Mouse (Mus musculus) hindbrain, embryonic 14.5 days (tissue): ENCODE data around the gene Rfx2. TPM values are rescaled to one million over a fixed set of nuclear protein-coding genes. Genes with fewer than 3 reads are reported as not detected.

Source experiments
- ATAC-seq: fragments of 200-750 bp; cut with Nextera tagmentation; 2 replicates; pipeline ENCODE4 v1.8.0; 2017; ENCODE audit warnings: moderate number of reproducible peaks, mild to moderate bottlenecking, moderate TSS enrichment, moderate library complexity; ENCODE audit not compliant: low FRiP score
- DNase-seq: peaks from one replicate; pipeline ENCODE4 v3.0.0-alpha.2; 2015; ENCODE audit warnings: low spot score
- H3K27ac ChIP-seq: fragments of 300-500 bp; sonication (generic); 2 replicates; pipeline ENCODE4 v1.5.1; 2014; ENCODE audit warnings: mild to moderate bottlenecking, moderate library complexity
- H3K27me3 ChIP-seq: fragments of 300-500 bp; sonication (generic); 2 replicates; pipeline ENCODE4 v1.6.1; 2014; ENCODE audit warnings: mild to moderate bottlenecking, low read length, mixed read lengths; ENCODE audit not compliant: control insufficient read depth, insufficient read depth
- H3K36me3 ChIP-seq: fragments of 300-500 bp; sonication (generic); replicated peaks from 2 replicates; pipeline ENCODE4 v1.6.1; 2014; ENCODE audit not compliant: control insufficient read depth, insufficient read depth
- H3K4me1 ChIP-seq: fragments of 300-500 bp; sonication (generic); replicated peaks from 2 replicates; pipeline ENCODE4 v1.6.1; 2014; ENCODE audit warnings: antibody characterized with exemption, low read length, mixed read lengths; ENCODE audit not compliant: control insufficient read depth, insufficient read depth
- H3K4me2 ChIP-seq: fragments of 300-500 bp; sonication (generic); replicated peaks from 2 replicates; pipeline ENCODE4 v1.6.1; 2014; ENCODE audit warnings: mild to moderate bottlenecking, moderate library complexity
- H3K4me3 ChIP-seq: fragments of 300-500 bp; sonication (generic); replicated peaks from 2 replicates; pipeline ENCODE4 v1.5.1; 2014; ENCODE audit warnings: mild to moderate bottlenecking, low read length
- H3K9ac ChIP-seq: fragments of 300-500 bp; sonication (generic); 2 replicates; pipeline ENCODE4 v1.6.1; 2014
- H3K9me3 ChIP-seq: fragments of 300-500 bp; sonication (generic); 2 replicates; pipeline ENCODE4 v1.6.1; 2016; ENCODE audit warnings: low read length; ENCODE audit not compliant: control insufficient read depth
- WGBS: fragments of 180-500 bp; shearing (Covaris S2); extraction: QIAGEN DNeasy Blood & Tissue Kit; methylation state at CpG from one replicate; pipeline ENCODE4 v1.1.7; 2014; 5-methylcytosine and 5-hydroxymethylcytosine counted together
- polyA plus RNA-seq: library from polyadenylated mRNA; unstranded; fragments of >200 nt; fragmentation: Nextera tagmentation; extraction: Ambion mirVana; gene quantifications from 2 replicates; pipeline ENCODE4 v1.2.1, GENCODE M21; 2014

Gene Rfx2
- polyA plus RNA-seq, 1 experiment from 2014 or later, result 4.3 TPM

DNA sequence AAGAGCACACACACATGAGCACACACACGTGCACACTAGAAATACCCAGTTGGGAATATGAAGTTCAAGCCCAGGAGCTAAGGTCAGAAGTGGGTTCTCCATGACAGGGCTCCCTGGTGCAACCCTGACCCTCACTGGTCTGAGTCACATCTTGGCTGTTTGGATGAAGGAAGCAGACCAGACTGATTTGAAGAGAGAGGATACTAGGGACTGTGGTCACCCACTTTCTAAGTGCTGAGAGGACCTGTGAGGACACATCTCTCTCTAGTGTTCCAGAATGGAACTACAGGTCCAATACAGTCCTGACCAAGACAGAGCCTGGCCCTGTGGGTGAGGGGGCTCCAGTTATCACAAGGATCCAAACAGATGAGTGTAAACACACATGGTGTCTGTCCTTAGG lies 25.0 kb downstream of the Rfx2 start:
- Histone ChIP-seq H3K4me1 (peaks cover 18% of the 10 kb centered on the region), H3K27ac (no peak overlapping the region), H3K27me3 (no peaks in the 10 kb centered on the region), H3K9me3 (no peaks in the 10 kb centered on the region), H3K9ac (no peak overlapping the region), H3K4me2 (no peak overlapping the region), H3K4me3 (no peak overlapping the region), H3K36me3 (no peaks in the 10 kb centered on the region)
- DNase-seq, result no peak
- ATAC-seq, result no peak
- WGBS, result 96% methylated on average over 1 of the region's 1 CpGs

DNA sequence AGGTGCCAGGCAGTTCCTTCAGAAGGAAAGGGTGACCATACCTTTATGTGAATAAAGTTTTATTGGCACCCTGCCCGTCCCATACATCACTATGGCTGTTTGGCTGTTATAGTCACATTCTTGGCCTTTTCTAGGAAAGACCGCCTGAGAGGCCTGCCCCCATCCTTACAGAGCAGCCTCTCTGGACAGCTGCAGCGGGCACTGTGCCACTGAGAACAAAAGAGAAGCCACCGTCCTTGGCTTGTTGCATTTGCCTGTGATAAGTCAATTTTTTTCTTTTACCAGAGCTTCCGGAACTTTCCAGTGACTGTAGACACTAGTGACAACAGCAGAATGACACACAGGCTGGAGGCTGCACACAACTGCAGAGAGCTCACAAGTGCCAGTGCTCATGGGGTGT lies 25.9 kb downstream of the Rfx2 start:
- no peaks in the 10 kb centered on the region for H3K36me3 ChIP-seq
- ATAC-seq (peak; percentile 38; the same call in 1 of the 2 replicates), DNase-seq (peak; percentile 56)
- no peak overlapping the region for H3K4me2 ChIP-seq
- H3K9me3 ChIP-seq, result no peaks in the 10 kb centered on the region
- no peak overlapping the region for H3K9ac ChIP-seq
- no peak overlapping the region for H3K4me3 ChIP-seq
- peak overlapping the region; percentile 57; the same call in 1 of the 2 replicates for H3K27ac ChIP-seq
- 63% methylated on average over 5 of the region's 5 CpGs for WGBS
- H3K4me1 ChIP-seq, result peaks cover 10% of the 10 kb centered on the region; the same call in 1 of the 2 replicates
- H3K27me3 ChIP-seq, result no peaks in the 10 kb centered on the region

DNA sequence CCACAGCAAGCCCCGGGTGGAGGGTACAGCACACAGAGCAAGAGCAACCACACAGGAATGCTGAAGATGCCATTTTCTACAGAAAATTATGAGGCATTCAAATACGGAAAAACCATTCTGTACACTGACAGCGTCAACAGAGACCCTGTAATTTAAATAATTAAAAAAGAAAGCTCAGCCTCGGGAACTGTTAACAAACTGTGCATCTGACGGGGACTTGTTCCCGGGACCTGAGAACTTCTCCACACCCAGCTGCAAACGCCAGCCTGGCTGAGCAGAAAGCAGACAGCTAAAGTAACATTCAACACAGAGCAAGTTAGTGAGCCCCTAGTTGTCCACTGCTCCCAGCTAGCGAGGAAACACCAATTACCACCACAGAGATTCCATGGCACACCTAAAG lies 28.7 kb downstream of the Rfx2 start:
- no peak for ATAC-seq
- WGBS, result 86% methylated on average over 8 of the region's 8 CpGs

DNA sequence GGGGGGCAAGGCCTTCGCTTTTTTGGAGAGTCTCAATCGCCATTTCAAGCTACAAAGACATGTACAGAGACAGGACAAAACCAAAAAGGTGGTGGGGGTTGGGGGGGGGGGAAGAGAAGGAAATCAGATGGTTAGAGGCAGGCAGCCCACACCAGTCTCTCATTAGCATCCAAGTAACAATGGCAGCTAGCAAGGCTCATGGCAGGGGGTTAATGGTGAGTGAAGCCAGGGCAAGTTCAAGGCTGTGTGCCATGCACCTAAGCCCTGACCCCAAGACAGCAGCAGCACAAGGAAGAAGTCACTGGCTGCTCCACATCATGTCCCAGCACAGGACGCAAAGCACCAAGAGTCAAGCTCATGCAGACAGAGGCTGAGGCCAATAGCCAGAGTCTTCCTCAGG lies 31.5 kb downstream of the Rfx2 start:
- Histone ChIP-seq H3K4me1 (0 out of 2 replicates have a peak, but pooled peaks cover 2% of the 10 kb centered on the region), H3K9ac (no peak overlapping the region), H3K4me3 (no peak overlapping the region), H3K36me3 (no peaks in the 10 kb centered on the region), H3K27ac (no peak overlapping the region), H3K4me2 (no peak overlapping the region), H3K9me3 (no peaks in the 10 kb centered on the region), H3K27me3 (no peaks in the 10 kb centered on the region)
- DNase-seq, result no peak
- no peak for ATAC-seq
- 78% methylated on average over 3 of the region's 3 CpGs for WGBS

More for the DNA sequence above, 28.7 kb downstream of the Rfx2 start:
- Histone ChIP-seq H3K4me1 (0 out of 2 replicates have a peak, but pooled peaks cover 5% of the 10 kb centered on the region), H3K4me3 (no peak overlapping the region), H3K27ac (no peak overlapping the region), H3K27me3 (no peaks in the 10 kb centered on the region), H3K4me2 (no peak overlapping the region), H3K9ac (no peak overlapping the region), H3K9me3 (no peaks in the 10 kb centered on the region), H3K36me3 (no peaks in the 10 kb centered on the region)
- no peak for DNase-seq

DNA sequence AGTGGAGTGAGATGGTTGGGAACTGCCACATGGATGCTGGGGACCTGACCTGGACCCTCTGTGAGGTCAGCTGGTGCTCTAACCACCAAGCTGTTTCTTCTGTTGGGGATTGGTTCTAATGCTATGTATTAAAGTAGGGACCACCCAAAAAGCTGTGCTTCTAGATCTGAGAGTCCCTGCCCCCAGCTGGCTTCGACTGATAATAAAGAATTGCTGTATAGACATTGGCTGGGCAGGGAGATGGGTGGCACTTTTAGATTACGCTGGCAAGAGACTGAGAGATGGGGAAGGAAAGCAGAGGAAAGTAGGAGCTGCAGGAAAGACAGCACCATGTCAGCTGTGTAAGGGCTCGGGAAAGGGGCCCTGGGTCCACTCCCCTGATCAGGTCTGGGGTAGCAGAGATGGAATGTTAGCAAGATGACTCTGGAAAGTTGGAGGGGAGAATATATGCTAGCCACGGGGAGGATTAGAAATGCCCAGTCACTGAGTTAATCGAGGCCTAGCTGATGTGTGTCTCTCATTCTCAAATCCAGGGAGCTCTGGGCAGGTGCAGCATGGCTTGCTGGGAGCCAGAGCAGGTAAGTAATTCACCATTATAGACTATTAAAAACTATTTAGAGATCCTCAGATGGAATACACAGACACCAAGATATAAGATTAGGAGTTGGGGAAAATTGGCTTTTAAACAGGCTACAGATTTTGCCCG lies 37.0 kb downstream of the Rfx2 start:
- H3K27ac ChIP-seq, result no peak overlapping the region

DNA sequence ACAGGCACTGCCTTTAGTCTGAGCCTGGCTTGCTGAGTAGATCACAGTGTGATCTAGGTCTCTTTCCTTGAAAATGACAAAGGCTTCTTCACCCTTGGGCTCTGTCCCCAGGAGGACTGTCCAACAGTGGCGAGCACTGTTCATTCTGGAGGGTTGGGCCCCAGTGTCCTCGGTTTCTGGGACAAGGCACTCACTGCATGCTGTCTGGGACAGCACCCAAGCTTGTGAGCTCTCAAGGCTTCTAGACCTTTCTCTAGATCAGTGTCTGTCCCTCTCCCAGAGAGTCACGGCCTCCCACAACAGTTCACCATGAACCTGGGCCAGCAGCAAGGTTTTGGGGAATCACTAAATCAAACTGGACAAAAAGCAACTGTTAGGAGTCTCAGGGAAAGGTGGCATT lies 38.2 kb downstream of the Rfx2 start:
- H3K9me3 ChIP-seq, result no peaks in the 10 kb centered on the region
- no peaks in the 10 kb centered on the region for H3K27me3 ChIP-seq
- no peak overlapping the region for H3K27ac ChIP-seq
- no peak overlapping the region for H3K9ac ChIP-seq
- H3K4me1 ChIP-seq, result no peaks in the 10 kb centered on the region
- 76% methylated on average over 3 of the region's 3 CpGs for whole genome bisulfite sequencing
- DNase-seq (no peak), ATAC-seq (no peak)
- no peak overlapping the region for H3K4me2 ChIP-seq
- H3K4me3 ChIP-seq, result no peak overlapping the region
- H3K36me3 ChIP-seq, result no peaks in the 10 kb centered on the region

More for the DNA sequence above, 37.0 kb downstream of the Rfx2 start:
- DNase-seq (no peak), ATAC-seq (no peak)
- 71% methylated on average over 6 of the region's 6 CpGs for WGBS
- no peak overlapping the region for H3K9ac ChIP-seq
- no peaks in the 10 kb centered on the region for H3K9me3 ChIP-seq
- H3K4me2 ChIP-seq, result no peak overlapping the region
- no peak overlapping the region for H3K4me3 ChIP-seq
- no peaks in the 10 kb centered on the region for H3K4me1 ChIP-seq
- H3K27me3 ChIP-seq, result no peaks in the 10 kb centered on the region
- no peaks in the 10 kb centered on the region for H3K36me3 ChIP-seq

DNA sequence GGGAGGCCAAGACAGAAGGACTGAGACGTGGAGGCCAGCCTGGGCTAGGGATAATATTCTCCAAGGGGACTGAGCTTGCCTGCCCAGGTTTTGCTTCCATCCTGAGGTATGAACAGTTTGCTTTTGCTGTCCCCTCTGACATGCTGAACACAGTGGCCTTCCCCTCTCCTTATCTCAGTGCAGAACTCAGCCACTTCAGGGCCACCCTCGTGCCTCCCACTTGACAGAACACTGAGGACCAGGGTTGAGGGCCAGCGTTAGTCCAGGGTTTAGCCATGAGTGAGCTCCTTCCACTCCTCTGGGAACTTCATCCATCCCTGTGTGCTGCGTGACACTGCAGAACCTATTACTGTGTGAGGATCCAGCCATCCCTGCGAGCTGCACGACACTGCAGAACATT lies 41.5 kb downstream of the Rfx2 start:
- Histone ChIP-seq H3K27ac (no peak overlapping the region), H3K27me3 (no peaks in the 10 kb centered on the region), H3K4me2 (no peak overlapping the region), H3K36me3 (no peaks in the 10 kb centered on the region), H3K4me3 (no peak overlapping the region), H3K9ac (no peak overlapping the region), H3K9me3 (no peaks in the 10 kb centered on the region), H3K4me1 (no peaks in the 10 kb centered on the region)
- 91% methylated on average over 6 of the region's 6 CpGs for WGBS
- no peak for DNase-seq
- no peak for ATAC-seq

DNA sequence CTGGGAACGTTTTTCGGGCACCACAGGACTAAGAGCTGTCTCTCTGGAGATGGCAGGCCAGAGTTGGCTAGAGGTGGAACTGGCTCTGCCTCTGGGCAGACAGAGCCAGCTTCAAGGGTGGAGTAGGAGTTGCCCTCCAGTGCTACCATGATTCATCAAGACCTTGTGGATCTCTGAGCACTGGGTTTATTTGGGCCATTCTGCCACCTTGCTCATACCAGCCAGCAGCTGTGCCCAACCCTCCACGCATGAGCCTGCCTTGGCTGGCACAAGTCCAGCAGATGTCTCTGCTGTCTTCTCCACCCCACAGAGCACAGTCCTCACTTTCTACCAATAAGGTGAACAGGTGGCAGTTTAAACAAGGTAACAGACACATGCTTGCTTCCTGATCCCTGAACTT lies 41.9 kb downstream of the Rfx2 start:
- Histone ChIP-seq H3K4me3 (no peak overlapping the region), H3K9me3 (no peaks in the 10 kb centered on the region), H3K27ac (no peak overlapping the region), H3K4me2 (no peak overlapping the region), H3K27me3 (no peaks in the 10 kb centered on the region), H3K36me3 (no peaks in the 10 kb centered on the region), H3K4me1 (no peaks in the 10 kb centered on the region), H3K9ac (no peak overlapping the region)
- no peak for DNase-seq
- no peak for ATAC-seq
- 76% methylated on average over 3 of the region's 3 CpGs for WGBS

DNA sequence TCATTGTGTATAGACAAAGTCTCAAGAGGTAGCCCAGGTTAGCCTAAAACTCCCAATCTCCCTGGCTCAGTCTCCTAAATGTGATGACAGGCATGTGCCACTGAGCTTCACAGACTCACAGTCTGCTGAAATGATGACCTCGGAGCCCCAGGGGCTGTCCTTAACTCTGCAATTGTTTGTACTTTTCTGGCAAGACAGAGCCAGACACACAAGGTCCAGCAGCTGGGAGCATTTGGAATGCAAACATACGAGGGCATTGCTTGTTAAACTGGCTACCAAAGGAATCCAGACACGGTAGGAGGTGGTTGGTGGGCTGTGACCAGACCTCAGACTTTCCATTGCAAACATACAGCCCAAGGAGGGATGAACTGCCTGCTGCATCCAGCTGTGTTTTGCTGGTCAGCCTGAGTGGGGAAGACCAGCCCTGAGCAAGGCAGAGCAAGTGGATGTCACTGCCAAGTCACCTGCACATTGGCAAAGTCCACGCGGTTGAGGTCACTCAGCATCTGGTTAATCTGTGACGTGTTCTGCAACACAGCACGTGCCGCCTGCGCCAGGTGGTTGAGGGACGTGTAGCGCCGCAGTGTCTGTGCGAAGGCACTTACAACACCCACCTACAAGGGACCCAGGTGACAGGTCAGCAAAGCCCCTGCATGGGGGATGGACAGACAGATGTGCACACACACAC lies 50.4 kb downstream of the Rfx2 start:
- DNase-seq (no peak), ATAC-seq (no peak)
- H3K4me3 ChIP-seq, result no peak overlapping the region
- 0 out of 2 replicates have a peak, but pooled peaks cover 17% of the 10 kb centered on the region for H3K36me3 ChIP-seq
- H3K4me1 ChIP-seq, result no peaks in the 10 kb centered on the region
- no peaks in the 10 kb centered on the region for H3K9me3 ChIP-seq
- no peak overlapping the region for H3K9ac ChIP-seq
- no peak overlapping the region for H3K4me2 ChIP-seq
- 88% methylated on average over 13 of the region's 13 CpGs for WGBS
- H3K27ac ChIP-seq, result no peak overlapping the region
- no peaks in the 10 kb centered on the region for H3K27me3 ChIP-seq
